Mouse (Mus musculus): ENCODE measurements around the gene Ptprd. TPM values are rescaled to one million over a fixed set of nuclear protein-coding genes. Genes with fewer than 3 reads are reported as not detected.
A peak's percentile ranks its signal among the peaks of the same experiment; 100 is the strongest.

Gene Ptprd
- total RNA-seq, 2 experiments from 2014 or later, result 159 to 195 TPM

DNA sequence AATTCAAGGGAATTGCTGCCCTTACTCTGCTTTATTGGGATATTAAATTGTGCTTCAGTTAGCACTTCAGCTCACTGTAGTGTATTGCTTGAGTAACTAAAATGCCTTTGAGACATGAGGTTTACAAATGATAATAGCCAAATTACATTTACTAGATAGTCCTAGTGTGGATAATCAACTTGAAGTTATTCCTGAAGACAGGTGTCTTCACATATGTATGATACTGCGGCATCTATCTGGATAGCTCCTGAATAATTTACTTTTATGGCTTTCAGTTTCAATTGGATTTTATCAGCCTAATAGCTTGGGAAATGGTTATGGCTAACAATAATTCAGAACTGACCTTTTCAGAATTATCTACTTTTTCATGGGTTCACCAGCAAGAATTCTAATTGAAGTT lies 598.6 kb downstream of the Ptprd start:
- no peak for DNase-seq (ENCODE audit: extremely low spot score in 1 of 2, low spot score in 1 of 2)

DNA sequence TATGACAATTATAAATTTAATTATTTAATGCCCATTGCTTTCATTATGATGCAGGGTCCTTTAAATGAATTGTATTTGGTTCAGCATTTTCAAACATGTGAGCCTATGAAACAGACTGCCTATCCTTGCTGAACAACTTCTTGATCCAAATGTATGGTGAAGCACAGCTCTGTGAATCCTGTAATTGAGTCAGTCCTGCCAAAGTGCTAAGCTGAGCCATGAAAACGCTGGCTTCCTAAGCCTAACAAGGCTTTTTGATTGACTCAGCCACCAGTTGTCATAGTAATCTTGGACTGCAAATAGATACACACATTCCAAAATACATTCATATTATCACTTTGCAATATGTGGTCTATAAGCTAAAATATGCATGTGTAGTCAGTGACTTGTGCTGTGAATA lies 625.1 kb downstream of the Ptprd start:
- DNase-seq (ENCODE audit: extremely low spot score in 1 of 2, low spot score in 1 of 2), result no peak

DNA sequence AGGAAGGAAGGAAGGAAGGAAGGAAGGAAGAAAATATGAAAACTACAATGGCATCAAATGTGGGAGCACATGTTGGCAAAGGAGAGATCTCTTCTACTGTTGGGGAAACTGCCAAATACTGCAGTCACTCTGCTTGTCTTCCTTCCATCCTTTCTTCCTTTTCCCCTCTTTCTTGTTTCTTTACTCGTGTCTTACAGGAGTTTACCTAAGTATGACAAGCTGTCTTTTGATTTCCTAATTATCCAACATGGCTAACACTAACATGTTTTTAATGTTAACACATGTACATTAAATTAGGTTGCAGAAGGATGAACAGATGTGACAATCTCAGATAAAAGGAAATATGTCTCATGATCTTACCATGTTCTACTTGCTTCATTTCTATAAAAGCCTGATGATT lies 625.5 kb downstream of the Ptprd start:
- no peak for DNase-seq (ENCODE audit: extremely low spot score in 1 of 2, low spot score in 1 of 2)

DNA sequence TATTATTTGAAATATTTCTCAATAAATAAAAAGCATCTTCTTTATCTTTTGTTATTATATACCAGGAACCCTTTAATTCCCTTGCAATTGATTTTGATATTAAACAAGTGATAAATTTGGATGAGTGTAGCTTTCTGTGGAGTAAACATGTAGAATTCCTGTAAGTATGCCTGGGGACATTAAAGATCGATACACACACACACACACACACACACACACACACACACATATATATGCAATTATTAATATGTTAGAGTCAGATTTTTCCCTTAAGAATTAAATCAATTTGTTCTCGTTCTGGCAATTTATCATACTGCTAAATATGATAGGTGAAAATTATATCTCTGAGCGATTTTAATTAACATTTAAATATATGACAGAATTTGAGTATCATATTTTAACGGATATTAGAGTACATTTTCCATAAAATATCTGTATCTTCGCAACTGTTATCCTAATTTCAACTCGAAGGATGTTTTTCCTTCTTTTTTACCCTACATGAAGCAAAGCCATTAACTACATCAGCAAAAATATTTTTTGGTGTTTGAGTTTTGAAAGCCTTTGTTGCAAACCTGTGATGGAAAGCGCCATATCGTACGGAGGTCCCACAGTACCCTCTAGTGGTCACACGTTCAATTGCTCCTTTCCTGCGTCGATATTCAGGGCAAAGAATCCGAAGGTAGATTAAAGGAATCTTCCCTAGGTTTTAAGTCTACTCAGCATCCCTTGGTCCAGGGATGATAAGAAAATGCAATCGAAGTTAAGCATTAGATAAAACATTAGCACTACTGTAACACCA lies 653.2 kb downstream of the Ptprd start:
- peak; percentile 30 to 72 for DNase-seq (ENCODE audit: extremely low spot score in 1 of 2, low spot score in 1 of 2)

DNA sequence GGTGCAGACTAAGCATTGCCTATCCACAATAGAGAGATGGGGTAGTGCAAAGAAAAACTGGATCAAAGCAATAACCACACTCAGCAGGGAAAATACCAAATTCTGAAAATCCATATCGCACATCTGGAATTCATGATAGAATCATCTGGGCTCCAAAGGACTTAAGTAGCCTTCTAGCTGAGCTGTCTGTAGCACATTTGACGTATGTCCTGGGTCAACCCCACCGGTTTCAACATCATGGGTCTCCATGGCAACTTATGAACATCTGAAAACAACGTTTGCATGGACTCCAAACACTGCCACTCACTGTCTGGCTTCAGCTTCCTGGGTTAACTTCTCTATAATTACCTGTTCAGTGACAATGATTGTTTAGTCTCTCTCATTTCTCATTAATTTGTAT lies 655.9 kb downstream of the Ptprd start:
- DNase-seq (ENCODE audit: extremely low spot score in 1 of 2, low spot score in 1 of 2), result no peak

DNA sequence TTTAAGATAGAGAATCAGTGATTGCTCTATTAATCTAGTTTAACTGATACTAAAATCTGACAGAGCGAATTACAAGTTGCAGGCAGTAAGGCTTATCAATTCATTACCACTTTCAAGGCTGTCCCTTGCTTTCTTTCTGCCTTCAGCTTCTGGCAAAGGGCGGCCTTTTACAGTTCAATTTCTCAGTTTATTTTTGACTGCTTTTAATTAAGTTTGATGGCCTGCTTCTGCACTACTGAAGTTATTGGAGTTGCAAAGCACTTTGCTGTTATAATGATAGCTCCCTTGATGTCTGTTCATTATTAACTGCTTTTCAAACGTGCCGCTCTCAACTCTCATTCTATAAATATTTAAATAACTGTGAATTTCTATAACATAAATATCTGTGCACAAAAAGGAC lies 673.9 kb downstream of the Ptprd start:
- no peak for DNase-seq (ENCODE audit: extremely low spot score in 1 of 2, low spot score in 1 of 2)

DNA sequence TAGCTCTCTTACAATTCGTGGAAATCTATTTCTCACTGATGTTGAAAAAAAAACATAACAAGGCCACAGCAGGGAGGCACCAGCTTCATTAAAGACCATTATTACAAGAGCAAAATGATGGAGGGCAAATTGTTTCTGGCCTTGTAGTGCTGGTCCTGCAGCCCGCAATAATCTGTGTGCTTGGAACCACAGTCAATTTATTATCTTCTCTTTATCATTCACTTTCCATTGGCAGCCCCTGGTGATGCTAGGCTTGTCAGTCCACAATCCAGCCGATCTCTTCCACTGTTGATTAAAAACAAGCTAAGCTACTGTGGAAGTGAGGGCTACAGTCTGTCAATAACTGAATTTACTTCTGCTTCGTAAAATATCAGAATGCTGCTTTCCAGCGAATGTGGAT lies 674.4 kb downstream of the Ptprd start:
- DNase-seq (ENCODE audit: extremely low spot score in 1 of 2, low spot score in 1 of 2), result no peak

DNA sequence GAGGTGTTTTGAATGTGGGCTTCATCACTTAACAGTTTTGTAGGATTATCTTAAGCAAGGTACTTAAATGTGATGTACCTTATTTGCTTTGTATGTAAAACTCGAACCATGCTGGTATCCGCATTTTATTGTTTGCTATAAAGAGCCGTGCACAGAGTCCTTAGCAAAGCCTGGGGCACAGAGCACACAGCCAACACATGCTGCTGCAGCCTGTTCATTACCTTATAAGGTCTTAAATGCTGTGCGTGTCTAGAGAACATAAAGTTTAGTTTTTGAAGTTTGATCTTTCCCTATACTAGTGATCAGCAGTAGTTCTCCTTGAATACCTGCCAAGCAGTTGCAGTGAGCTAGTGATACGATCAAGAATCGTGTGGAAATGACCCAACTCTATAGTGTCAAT lies 676.2 kb downstream of the Ptprd start:
- no peak for DNase-seq (ENCODE audit: extremely low spot score in 1 of 2, low spot score in 1 of 2)

DNA sequence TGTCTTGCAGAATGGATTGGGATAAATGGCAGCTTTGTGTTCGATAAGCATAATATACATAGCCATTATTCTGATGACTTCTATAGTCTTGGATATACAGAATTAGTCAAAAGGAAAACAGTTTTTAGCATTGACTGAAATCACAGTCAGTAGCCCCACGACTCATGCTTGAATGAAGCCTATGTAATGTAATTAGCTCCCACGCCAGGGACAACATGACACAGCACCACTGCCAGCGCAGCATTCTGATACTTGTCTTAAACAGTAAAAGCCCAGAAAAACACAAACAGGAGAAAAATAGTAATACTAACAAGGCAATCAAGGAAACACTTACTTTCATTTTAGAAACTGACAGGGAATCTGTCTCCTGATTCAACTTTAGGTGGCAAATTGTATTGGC lies 677.2 kb downstream of the Ptprd start:
- no peak for DNase-seq (ENCODE audit: extremely low spot score in 1 of 2, low spot score in 1 of 2)

DNA sequence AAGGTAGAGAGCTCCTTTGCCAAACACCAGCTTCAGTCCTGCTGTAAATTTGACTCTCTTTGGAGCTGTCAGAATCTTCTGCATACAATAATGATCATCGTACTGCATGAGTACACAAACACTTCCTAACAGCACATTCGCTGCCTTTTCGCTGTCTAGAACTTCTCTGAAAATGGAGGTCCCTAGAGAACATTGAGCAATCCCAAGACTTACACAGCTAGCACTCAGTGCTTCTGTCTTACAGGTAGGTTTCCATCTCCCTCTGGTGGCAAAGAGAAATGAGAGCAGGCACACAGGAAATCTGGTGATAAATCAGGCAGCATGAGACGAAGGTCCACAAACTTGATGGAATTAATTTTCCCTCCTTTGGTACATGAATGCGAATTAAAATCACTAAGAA lies 692.6 kb downstream of the Ptprd start:
- DNase-seq (ENCODE audit: extremely low spot score in 1 of 2, low spot score in 1 of 2), result no peak

DNA sequence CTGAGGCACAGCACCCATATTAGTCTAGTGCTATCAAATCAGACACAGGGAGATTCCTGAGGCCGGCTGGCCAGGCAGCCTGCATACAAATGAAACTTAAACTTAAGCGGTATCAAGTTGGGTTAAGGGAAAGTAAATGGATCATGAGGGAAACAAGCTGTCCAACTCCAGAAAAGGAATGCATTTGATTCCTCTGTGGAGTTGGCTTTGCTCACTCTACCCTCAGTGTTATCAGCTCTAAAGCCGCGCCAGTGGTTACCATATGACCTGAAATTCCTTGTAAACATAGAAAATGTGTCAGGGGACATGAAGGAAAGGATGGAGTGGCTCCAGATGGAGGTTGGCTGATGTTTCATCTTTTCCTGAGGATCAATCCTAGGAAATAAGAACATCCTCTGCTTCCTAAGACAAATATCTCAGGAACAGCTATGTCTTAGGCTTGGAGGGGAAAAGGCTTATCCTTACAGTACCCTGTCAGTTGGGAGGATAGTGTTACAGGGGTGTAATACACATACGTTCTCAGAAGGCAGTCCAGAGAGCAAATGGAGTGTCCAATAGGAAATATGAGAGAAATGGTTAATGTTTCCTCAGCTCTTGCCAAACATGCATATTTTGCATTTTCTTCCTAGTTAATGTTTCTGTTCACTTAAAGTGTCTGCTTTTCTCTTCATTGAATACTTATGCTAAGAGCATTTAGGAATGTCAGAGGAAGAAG lies 697.7 kb downstream of the Ptprd start:
- DNase-seq (ENCODE audit: extremely low spot score in 1 of 2, low spot score in 1 of 2), result no peak

DNA sequence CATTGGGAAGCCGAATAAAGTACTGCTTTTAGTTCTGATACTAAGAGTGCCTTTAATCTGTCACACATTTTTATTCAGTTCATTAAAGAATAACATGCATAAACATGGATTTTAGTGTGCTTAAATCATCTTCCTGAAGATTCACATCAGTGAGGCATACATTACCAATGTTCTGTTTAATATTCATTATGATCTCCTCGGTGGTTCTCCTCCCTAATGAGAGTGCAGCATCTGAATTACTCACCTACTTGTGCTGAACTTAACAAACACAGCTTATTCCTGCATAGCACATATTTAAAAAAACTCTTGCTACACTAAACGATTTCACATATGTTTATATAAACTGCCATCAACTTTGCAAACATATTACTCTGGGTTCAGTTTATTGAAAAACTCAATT lies 698.7 kb downstream of the Ptprd start:
- DNase-seq (ENCODE audit: extremely low spot score in 1 of 2, low spot score in 1 of 2), result no peak

DNA sequence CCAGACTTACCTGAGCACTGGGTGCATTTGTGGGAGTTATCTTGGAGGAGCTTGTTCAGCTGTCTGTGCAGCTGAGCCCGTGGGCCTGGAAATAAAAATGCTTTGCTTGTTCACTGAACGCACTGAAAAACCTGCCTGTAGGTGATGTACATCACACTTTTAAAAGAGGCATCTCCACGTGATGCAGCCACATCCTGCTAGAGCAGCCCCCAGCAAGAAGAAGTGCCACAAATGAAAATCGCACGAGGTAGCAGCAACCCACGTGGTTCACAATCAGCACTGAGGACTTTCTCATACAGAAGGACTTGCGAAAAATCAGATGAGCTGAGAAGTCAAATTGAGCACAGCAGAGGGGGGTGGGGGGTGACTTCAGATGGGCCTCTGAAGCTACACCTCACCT lies 757.7 kb downstream of the Ptprd start:
- no peak for DNase-seq (ENCODE audit: extremely low spot score in 1 of 2, low spot score in 1 of 2)

DNA sequence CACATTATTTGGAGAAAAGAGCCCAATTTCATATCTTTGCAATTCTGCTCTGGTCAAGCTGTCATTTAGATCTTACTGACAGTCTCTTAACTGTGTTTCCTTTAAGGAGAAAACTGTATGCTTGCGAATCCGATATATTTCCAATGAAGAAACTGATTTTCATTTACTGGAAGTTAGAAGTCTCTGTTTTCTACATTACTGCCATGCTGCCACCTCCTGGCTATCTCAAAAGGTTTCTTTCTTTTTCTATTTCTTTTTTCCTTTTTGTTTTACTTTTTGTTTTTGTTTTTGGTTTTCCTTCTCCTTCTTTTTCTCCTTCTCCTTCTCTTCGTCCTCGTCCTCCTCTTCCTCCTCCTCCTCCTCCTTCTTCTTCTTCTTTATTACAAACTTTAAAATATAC lies 812.6 kb downstream of the Ptprd start:
- DNase-seq (ENCODE audit: extremely low spot score in 1 of 2, low spot score in 1 of 2), result peak in 1 of 2 experiments; percentile 5

DNA sequence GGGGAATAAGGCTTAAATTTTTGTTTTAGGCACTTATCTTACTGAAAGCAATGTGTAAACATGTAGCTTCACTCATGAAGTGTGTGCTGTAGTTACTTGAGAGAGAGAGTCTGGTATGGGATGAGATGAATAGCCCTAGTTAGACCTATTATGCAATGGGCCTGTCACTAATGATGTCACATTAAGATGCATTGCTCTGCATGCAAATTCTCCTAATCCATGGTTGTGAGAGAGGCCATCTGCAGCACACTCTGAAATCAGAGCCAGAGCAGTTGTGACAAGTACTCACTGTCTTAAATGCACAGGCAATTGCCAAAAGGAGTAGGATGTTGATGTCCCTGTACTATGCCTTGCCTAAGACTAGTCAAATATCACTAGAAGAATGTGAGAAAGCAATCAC lies 850.0 kb downstream of the Ptprd start:
- DNase-seq (ENCODE audit: extremely low spot score in 1 of 2, low spot score in 1 of 2), result no peak

DNA sequence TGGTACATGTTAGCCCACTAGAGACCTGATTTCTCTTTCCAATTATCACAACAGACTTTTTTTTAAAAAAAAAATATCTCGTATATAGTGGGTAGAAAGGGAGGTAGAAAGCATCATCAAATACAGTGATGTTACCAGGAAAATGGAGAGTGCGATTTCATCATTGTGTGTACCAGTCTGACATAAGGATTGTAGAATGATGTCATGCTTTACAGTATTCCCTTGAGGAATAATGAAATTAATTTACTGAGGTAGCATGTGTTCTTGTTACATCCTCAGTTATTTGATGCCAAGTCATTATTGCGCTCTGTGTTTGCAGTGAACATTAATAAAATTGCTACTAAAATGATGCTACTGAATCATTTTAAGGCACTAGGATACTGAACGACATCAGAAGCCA lies 884.6 kb downstream of the Ptprd start:
- DNase-seq (ENCODE audit: extremely low spot score in 1 of 2, low spot score in 1 of 2), result no peak

DNA sequence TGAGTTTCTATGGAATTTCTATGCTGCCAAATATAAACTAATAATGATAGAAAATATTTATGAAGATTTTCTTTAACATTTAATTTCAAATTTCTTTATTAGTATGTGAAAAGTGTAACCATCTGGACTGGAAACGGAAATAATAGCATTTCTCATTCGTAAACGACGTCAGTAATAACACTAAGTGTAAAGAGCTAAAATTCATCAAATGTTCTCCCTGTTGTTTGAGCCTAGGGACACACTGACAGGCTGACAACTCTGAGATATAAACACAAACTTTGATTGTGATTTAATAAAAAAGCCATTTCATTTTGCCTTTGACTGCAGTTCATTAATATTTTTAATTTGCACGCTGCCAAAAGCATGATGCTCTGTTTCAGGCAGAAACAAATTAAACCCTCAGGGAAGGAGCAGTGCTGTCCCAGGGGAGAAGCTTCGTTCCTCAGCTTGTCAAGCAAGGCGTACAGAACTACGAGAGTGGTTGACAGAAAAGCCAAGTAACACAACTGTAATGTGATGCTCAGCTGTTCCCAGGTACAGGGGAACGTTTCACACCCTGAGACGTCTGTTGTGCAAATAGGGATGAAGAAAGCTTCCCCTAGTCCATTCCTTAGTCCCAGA lies 894.6 kb downstream of the Ptprd start:
- DNase-seq (ENCODE audit: extremely low spot score in 1 of 2, low spot score in 1 of 2), result no peak

DNA sequence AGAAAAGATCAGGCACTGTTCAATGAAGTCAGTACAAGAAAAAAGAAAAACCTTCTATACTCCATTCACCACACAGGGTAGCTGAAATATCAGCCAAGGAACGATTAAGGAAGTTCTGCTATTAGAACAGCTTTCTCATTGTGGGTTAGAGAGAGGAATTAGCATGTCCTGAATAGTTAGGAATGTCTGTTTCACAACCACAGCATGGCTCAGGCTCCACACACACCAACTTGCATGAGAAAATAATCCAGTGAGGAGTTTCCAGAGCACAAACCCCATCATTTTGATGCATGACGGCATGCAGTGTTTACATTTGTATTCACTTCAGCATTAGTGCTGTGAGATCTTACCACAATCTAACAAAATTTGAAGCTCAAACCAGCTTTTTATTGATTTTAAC lies 895.1 kb downstream of the Ptprd start:
- DNase-seq (ENCODE audit: extremely low spot score in 1 of 2, low spot score in 1 of 2), result no peak

DNA sequence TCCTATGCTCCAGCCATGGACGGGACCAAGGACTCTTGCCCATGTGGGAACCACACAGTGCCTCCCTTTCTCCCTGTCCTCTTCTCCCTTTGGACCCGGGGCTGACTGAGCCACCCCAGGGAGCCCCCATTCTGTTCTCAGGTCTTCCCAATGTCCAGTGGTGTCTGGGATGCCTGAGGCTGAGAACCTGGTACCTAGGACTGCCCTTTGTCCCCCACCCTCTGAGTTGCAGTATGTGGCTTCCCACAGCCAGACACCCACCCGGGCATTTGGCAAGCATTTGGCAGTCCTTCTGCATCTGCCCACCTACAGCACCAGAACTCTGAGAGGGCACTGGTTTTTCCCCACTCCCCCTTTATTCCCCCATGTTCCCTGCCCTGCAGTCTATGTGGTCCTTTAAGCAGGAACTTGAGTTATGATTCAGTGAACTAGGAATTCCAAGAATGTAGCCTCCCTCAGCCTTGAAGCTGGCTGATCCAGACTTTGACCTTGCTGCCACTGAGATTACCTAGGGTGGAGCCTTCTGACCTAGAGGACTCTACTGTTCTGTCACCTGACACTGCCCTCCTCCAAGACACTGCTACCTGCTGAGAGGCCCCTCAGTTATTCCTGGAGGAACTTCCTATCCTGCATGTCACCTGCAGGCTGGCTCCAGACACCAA lies 901.5 kb downstream of the Ptprd start:
- no peak for DNase-seq (ENCODE audit: extremely low spot score in 1 of 2, low spot score in 1 of 2)

DNA sequence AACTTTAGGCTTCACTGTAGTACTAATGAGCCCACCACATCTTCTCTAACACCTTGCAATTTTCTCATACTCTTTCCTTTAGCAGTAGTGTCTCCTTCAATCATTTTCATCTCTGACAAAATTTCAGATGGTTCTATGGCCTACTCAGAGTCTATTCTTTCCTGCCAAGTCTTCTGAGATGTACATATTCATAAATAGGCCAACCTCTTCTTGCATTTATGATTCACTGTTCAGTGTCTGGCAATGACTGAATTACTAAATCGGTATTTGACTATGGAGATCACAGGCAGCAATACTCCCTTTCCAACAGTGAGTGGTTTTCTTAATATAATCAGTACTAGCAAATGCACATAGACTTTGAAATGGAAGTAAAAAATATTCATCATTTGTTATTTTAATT lies 928.3 kb downstream of the Ptprd start:
- no peak for DNase-seq (ENCODE audit: extremely low spot score in 1 of 2, low spot score in 1 of 2)

DNA sequence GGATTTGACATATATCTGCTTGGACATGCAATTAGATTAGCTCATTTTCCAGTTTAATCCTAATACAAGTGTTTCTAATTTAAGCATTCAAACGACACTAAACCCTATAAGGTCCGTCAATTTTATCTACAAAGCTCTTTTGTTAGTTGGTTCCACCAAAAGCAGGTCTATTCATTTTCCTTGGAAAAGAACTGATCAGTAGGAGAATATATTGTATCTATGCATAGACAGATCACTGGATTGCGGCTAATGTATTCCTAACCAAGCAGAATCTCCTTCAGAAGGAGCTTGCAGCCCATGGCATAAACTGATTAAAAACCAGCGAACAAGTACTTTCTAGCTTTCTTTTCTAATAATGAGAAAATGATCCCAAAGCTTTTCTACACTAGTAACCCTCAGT lies 933.8 kb downstream of the Ptprd start:
- DNase-seq (ENCODE audit: extremely low spot score in 1 of 2, low spot score in 1 of 2), result no peak

Data from layer of hippocampus, postnatal 25 days (tissue).